Mouse (Mus musculus) lung, postnatal 14 days (tissue): Measurements from ENCODE around the gene Olfr619.

Experiments
- DNase-seq: peaks from one replicate; pipeline ENCODE4 v3.0.0; 2021

Gene Olfr619

DNA sequence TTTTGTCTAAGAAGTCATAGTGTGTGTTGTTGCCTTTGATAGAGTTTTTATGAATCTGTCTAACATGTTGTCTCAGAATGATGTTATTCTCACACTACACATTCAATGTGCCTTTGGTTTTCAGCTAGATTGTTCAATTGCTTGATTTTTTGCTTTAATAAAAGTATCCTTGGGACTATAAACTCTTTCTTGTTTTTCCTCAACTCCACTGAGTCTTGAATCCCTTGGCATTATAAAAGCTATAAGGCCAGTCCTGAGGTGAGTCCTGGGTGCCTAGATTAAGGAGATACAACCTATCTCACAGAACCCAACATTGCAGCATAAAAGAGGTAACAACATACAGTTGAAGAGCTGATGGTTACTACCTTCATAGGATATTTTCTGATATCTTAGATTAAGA, at the start of gene Olfr619:
Gene Olfr619, plus strand, starts transcription at position 301 of the 400 bp plus-strand sequence.
- DNase-seq = no peak

DNA sequence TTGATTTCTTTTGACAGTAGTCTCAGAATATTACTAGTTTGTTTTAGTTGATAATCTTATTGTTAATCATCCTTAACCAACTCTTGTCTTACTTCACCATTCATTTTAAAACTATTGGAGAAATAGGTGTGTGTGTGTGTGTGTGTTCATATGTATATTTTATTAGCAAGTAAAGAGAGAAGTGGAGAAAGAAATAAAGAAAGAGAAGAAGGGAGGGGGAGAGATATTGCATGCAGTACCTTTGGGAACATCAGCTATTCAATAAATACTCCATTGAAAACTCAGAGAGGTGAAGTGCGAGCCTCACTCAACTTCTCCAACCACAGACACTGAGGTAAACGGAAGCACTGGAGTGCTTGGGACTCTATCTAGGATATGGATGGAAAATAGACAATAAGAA, 44.6 kb upstream of the Olfr619 start, which contains the start of gene Olfr615:
Gene Olfr615, plus strand, starts transcription at position 301 of the 400 bp plus-strand sequence.
- no peak for DNase-seq

- DNase-seq = no peak
Observed at GRCm38 (mm10) chr7:103569043-103569442, 31.3 kb upstream of the Olfr619 start, which contains the start of gene Olfr616. TSS of gene Olfr616 (minus strand) at chr7:103569143.

- no peak for DNase-seq
Observed at GRCm38 (mm10) chr7:103572761-103573160, 27.6 kb upstream of the Olfr619 start, which contains the start of gene Olfr617. TSS of gene Olfr617 (plus strand) at chr7:103573061.

DNA sequence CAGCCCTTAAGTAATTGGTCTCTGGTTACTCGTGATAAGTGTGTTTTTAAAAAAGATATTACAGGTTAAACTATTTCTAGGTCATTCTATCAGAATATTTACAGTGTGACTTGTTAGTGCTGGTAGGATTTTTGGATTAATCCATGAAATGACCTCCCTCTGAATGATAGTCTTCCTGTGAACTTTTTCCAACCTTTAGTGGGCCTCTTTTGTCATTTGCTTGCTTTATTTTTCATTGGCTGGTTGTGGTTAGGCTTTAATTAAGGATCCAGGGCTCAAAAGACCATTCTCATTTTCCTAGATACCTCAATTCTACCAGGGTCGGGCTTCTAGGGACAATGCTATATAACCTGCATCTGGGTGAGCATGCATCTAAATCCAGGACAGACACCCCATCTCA, 10.6 kb upstream of the Olfr619 start, which contains the start of gene Olfr618:
Gene Olfr618, plus strand, starts transcription at position 301 of the 400 bp plus-strand sequence.
- no peak for DNase-seq

GRCm38 (mm10) chr7:103607425-103607824, 7.0 kb downstream of the Olfr619 start:
- no peak for DNase-seq

GRCm38 (mm10) chr7:103612434-103612833, 12.1 kb downstream of the Olfr619 start, which contains the start of gene Olfr620:
TSS of gene Olfr620 (minus strand) at chr7:103612534.
- DNase-seq = no peak

GRCm38 (mm10) chr7:103636795-103637194, 36.4 kb downstream of the Olfr619 start:
- no peak for DNase-seq

- DNase-seq = no peak
Observed at GRCm38 (mm10) chr7:103642602-103643001, 42.2 kb downstream of the Olfr619 start, which contains the start of gene Olfr622. TSS of gene Olfr622 (minus strand) at chr7:103642702.

- DNase-seq = no peak
Observed at GRCm38 (mm10) chr7:103644070-103644469, 43.7 kb downstream of the Olfr619 start.
